Mouse (Mus musculus) E14TG2a.4 (cell line): Measurements from ENCODE around the gene Zfp654.

Experiments used
- H3K27me3 ChIP-seq: 2 replicates; pipeline ENCODE4 v1.6.1; 2014; ENCODE audit warnings: low read length, control low read depth; ENCODE audit not compliant: insufficient read depth
- H3K36me3 ChIP-seq: 2 replicates; pipeline ENCODE4 v1.6.1; 2014; ENCODE audit warnings: low read length, control low read depth; ENCODE audit not compliant: insufficient read depth
- H3K4me1 ChIP-seq: replicated peaks from 2 replicates; pipeline ENCODE4 v1.6.1; 2014; ENCODE audit warnings: low read depth, low read length, control low read depth
- H3K4me3 ChIP-seq: replicated peaks from 2 replicates; pipeline ENCODE4 v1.5.1; 2014; ENCODE audit warnings: mild to moderate bottlenecking, low read length
- H3K9me3 ChIP-seq: 2 replicates; pipeline ENCODE4 v1.6.1; 2014; ENCODE audit warnings: low read length, control low read depth
- CTCF ChIP-seq: conservative IDR thresholded peaks from 2 replicates; pipeline ENCODE4 v1.5.1; 2014; ENCODE audit warnings: low read length
- NANOG ChIP-seq: IDR thresholded peaks from 2 replicates; pipeline ENCODE4 v1.6.1; 2014; ENCODE audit warnings: borderline replicate concordance, low read length, mixed read lengths
- POU5F1 ChIP-seq: IDR thresholded peaks from 2 replicates; pipeline ENCODE4 v1.6.1; 2014; ENCODE audit warnings: low read length, borderline replicate concordance

Zfp654 gene

GRCm38 (mm10) chr16:64753990-64754742 is 97.3 kb downstream of the Zfp654 start:
- H3K27me3 ChIP-seq, result no peaks in the 10 kb centered on the region
- no peaks in the 10 kb centered on the region for H3K36me3 ChIP-seq
- H3K4me3 ChIP-seq, result no peak overlapping the region
- peaks cover 5% of the 10 kb centered on the region; the same call in 1 of the 2 replicates for H3K4me1 ChIP-seq
- no peak for TF ChIP-seq POU5F1
- TF ChIP-seq NANOG, result no peak
- TF ChIP-seq CTCF, result no peak
- 0 out of 2 replicates have a peak, but pooled peaks cover 7% of the 10 kb centered on the region for H3K9me3 ChIP-seq

GRCm38 (mm10) chr16:64748237-64748636 is 103.2 kb downstream of the Zfp654 start:
- Histone ChIP-seq H3K36me3 (no peaks in the 10 kb centered on the region), H3K27me3 (no peaks in the 10 kb centered on the region), H3K4me1 (0 out of 2 replicates have a peak, but pooled peaks cover 2% of the 10 kb centered on the region), H3K9me3 (no peaks in the 10 kb centered on the region), H3K4me3 (no peak overlapping the region)
- no peak for TF ChIP-seq NANOG
- peak; percentile 100 for TF ChIP-seq CTCF

GRCm38 (mm10) chr16:64745089-64745488 is 106.4 kb downstream of the Zfp654 start:
- H3K4me3 ChIP-seq, result no peak overlapping the region
- no peaks in the 10 kb centered on the region for H3K9me3 ChIP-seq
- 0 out of 2 replicates have a peak, but pooled peaks cover 2% of the 10 kb centered on the region for H3K4me1 ChIP-seq
- H3K36me3 ChIP-seq, result no peaks in the 10 kb centered on the region
- no peaks in the 10 kb centered on the region for H3K27me3 ChIP-seq
- TF ChIP-seq CTCF (no peak), NANOG (no peak), POU5F1 (no peak)

GRCm38 (mm10) chr16:64737289-64737688 is 114.2 kb downstream of the Zfp654 start:
- Histone ChIP-seq H3K36me3 (no peaks in the 10 kb centered on the region), H3K9me3 (no peaks in the 10 kb centered on the region), H3K4me1 (no peaks in the 10 kb centered on the region), H3K4me3 (no peak overlapping the region), H3K27me3 (peaks cover 3% of the 10 kb centered on the region; the same call in 1 of the 2 replicates)
- TF ChIP-seq POU5F1 (no peak), CTCF (no peak), NANOG (no peak)
